Mouse (Mus musculus) spleen, postnatal 14 days (tissue): ENCODE data around the gene Gpr156.

Experiments used
- DNase-seq, 2 experiments: peaks; one replicate each; pipeline ENCODE4 v3.0.0; 2021 to 2022; ENCODE audit warnings: low spot score in 2 of 2

The Gpr156 gene

DNA sequence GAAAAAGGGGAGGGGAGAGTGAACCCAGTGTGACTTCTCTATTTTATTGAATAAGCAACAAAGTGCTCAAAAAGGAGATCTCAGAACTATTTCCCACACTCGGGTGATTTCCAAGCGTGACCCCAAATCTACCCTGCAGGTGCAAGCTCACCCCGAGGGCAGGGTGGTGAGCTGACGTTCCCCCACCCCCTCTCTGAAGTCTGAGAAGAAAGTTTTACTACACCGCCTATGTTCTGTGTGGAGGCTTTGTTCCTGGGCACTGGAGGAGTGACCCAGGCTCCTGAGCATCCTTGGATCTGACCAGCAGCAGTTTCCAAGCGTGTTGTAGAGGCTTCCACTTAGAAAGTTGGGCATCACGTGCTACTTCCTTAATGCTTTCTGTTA lies 514 bp downstream of the Gpr156 start:
- DNase-seq: no peak

DNA sequence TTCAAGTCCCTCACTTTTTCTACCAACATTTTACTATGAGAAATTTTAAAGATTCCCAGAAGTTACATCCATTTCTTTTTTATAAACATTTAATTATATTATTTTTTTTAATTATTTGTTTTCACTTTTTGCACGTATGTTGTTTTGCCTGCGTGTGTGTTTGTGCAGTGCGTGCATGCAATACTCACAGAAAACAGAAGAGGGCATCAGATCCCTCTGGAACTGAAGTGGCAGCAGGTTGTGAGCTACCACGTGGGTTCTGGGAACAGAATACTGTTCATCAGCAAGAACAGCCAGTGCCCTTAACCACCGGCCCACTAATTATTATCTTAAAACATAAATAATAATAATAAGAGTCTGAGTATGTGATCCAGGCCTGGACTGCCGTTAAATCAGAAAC lies 2.7 kb downstream of the Gpr156 start:
- DNase-seq: no peak

GRCm38 (mm10) chr16:37920842-37921409 lies 4.6 kb downstream of the Gpr156 start:
- no peak for DNase-seq

GRCm38 (mm10) chr16:37926087-37926486 lies 9.8 kb downstream of the Gpr156 start:
- DNase-seq: no peak

- DNase-seq: no peak
These were observed 10.8 kb downstream of the Gpr156 start for GRCm38 (mm10) chr16:37927117-37927516.

DNA sequence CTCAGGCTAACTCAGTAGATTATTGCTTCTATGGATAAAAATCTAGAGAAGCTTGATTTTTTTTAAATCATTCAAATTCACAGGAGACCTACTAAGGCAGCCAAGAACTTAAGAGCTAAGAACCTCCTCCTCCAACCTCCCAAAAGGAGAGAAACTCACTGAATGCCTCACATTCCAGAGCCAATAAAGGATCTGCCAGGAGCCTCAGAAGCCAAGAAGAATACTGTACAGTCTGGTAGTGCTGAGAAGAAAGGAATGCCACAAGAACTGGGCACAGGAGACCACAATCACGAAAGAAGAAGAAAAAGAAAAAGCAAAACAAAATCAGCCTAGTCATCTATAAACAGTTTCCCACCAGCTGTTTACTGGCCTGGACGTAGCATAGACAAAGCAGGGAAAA lies 12.7 kb downstream of the Gpr156 start:
- no peak for DNase-seq

GRCm38 (mm10) chr16:37929626-37930025 lies 13.3 kb downstream of the Gpr156 start:
- no peak for DNase-seq

GRCm38 (mm10) chr16:37934932-37935331 lies 18.6 kb downstream of the Gpr156 start:
- no peak for DNase-seq

- no peak for DNase-seq
These were observed 21.0 kb downstream of the Gpr156 start for GRCm38 (mm10) chr16:37937276-37937675.

DNA sequence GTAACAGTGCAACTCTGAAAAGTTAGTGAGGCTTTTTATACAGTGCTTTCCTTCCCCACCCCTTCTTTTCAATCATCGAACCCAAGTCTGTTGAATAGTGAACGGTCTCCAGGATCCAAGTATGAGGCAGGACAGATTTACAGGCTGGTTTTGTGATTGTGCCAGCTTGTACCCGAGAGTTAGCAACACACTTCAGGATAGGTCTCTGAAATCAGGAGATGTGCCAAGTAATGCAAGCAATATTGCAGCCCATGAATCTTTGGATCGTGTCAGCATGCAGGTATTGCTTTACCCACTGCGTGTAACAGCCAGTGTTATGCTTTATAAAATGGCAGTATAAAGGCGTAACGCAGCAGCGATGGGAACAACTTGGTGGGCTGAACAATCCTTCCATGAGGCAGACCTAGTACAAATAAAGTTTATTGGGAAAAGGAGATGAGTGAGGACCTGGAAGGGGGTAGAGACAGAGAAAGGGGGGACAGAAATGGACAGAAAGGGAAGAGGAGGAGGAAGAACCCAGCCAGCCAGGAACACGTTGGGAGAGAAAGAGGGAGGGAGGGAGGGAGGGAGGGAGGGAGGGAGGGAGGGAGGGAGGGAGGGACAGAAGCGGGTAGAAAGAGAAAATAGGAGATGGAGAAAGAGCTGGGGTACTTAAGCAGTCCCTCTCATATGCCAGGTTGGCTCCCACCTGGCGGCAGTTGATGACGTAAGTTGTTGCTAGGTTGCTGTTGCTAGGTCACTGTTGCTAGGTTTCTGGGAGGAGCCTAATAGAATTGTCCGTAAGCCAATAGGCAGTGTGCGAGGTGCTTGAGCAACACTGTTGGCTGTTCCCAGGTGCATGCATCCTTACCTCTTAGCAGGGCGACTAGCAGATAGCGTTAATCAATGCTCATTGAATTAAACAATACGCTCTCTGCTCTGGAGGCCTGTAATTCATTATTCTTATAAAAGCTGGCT lies 22.1 kb downstream of the Gpr156 start:
- no peak for DNase-seq

DNA sequence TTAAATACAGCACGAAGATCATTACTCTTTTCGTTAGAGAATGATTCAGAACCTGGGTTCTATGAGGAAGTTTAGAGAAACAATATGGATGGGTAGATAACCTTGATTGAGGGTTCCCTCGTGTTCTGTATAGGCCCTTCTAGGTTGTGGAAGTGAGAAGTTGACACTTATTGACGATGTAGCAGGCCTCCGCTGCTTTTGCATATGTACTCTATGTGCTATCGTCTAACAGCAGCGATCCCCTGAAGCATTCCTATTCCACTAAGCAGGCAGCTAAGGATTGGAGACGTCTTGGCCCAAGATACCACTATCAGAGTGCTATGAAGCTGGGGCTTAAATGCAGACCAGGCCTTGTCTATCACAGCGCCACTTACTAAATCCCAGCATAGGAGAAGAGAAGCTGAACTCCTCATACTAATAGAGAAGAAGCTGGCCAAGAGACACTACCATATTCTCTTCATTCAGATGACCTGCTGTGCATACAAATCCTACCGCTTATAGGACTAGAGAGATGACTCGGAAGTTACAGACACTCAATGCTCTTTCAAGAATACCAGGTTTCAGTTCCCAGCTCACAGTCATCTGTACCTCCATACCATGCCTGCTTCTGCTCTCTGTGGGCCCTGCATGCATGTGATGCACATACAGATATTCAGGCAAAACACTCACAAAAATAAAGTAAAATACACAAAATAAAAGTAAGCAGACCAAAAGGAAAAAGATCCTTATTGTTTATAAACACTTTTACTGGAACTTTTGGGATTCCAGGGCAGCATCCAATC lies 23.0 kb downstream of the Gpr156 start:
- DNase-seq: no peak

DNA sequence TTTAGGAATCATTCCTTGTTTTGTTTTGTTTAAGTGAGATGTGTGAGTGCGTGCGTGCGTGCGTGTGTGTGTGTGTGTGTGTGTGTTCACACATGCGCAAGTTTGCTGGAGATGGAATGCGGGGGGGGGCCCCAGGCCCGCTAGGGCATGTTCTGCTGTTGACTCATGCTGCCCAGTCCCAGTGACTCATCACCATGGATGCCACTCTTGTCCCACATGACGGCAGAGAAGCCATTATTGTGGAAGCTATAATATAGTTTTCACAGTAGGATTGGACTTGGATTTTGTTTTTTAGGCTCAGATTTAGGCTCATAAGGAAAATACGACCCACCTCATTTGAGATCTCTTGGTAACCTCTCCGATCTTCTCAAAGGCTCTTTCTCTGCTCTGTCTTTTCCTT lies 24.0 kb downstream of the Gpr156 start:
- DNase-seq: no peak

DNA sequence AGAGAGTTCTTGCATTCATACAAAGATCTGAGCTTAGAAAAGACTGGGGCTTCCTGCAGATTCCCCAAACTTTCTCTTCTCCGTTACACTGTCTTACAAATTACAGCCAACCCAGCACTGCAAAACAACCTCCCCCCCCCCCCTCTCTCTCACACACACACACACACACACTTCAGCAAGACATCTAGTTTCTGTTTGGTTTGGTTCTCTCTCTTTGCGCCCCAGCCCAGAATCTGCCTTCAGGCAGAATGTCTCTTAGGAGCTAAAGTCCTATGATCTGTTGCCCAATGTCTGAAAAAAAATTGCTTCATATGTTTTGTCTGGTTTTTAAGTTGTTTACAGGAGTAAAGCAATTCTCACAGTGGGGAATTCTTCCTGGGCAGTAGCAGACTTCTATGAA lies 27.4 kb downstream of the Gpr156 start:
- no peak for DNase-seq

DNA sequence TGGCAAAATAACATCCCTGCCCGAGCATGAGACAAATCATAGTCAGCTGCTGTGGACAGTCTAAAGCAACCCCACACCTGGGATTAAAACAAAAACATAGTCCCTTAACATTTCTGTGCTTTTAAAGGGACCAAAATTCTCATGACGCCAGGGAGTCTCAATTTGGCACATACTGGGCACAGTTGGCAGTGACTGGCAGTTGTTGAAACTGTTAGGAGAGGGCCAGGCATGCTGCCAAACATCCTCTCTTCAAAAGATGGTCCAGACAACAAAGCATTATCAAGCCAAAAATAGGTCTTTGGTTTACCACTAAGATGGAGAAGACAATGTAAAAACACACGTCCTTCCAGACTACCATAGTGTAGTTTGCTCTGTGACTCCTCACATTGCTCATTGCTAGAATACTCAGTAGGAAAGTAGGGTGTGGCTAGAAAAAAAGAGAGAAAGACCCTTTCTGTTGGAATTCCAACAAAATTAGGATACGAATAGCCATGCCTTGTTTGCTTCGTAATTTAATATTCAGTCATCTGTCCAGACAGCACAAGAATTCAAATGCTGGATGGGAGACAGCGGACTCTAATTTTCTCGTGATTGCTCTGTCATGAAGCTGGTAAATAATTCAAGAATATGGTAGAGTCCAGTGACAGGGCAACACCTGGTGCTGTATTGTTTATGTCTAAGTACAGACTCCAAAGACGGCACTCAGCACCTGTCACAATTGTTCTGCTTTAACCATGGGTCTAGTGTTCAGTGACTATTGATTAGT lies 28.9 kb downstream of the Gpr156 start:
- no peak for DNase-seq

DNA sequence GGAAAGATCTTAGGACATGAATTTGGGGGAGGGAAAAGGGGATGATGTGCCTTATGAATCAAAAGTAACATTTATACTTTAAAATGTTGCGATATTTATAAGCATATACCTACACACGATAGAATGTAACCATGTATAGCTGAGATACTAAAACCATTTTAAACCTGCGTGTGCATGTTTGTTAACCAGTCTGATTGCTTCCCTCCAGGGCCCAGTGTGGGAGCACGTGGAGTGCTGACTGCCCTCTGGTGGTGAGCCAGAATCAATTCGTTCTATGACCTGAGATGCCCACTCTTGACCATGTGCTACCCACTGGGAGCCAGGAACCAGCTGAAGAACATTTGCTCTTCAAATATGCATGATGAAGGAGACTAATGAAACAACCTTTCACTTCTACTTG lies 30.9 kb downstream of the Gpr156 start:
- peak; percentile 17 to 47 for DNase-seq

- no peak for DNase-seq
These were observed 32.1 kb downstream of the Gpr156 start for GRCm38 (mm10) chr16:37948365-37948764.

DNA sequence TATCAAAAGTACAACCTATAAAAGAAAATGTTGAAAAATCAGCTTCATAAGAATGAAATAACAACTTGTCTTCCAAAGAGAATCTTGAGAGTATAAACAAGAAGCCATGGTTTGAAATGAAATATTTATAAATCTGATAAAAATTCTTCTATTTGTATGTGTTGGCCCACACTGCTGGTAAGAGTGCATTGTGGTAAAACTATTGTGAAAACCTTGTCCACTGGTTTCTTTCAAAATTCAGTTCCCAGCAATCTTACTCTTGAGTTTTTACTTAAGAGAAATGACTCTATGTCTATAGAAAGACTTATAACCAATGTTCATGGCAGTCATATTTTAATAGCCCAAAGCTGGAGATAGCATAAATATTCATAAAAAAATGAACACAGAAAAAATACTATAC lies 34.9 kb downstream of the Gpr156 start:
- DNase-seq: no peak

DNA sequence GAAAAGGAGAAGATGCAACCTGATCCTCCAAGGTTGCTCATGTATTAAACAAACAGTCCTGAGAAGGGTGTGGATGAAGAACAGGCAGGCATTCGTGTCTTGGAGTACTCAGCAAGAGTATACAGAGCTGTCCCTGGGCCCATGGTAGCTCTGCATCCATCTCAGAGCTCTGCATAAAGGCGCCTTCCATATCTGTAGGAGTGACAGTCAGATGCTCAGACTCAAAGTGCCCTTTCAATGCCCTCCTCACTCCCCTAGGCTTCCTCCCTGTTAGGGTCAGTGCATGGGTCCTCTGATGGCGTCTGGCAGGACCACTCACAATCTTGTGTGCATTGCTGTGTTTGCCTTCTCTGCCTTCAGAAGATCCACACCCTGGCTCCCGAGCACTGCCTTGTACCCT lies 36.9 kb downstream of the Gpr156 start:
- DNase-seq: no peak

- DNase-seq: no peak
These were observed 38.0 kb downstream of the Gpr156 start for GRCm38 (mm10) chr16:37953991-37954942.

DNA sequence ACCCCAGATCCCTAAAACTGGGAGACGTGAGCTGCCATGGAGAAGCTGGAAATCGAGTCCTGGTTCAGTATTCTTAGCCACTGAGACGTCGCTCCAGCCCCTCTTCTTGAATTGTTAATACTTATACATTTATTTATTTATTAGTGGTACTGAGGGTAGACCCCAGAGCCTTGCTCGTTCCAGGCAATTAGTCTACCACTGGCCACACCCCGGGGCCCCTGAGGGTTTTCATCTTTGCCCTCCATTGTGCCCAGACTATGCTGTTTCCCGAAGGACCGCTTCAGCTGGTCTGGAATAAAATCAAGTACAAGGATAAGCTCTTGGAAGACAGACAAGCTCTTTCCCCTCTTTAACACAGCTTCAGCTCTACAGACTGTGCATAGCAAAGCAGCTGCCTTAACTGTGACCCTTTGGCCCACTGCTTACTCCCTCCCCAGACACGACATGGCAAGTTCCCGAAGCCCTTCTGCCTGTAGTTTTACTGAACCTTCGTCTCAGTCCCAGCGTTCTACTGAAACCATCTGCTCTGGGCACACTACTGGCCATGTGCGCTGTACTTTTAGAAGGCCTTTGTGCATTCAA lies 39.1 kb downstream of the Gpr156 start:
- no peak for DNase-seq
